Mouse (Mus musculus) MEL (cell line): ENCODE data around the gene Gm20843. TPM values are rescaled to one million over a fixed set of nuclear protein-coding genes. Genes with fewer than 3 reads are reported as not detected.
"Not testable (repeated sequence)": the region's sequence is repeated elsewhere in the genome, so short reads cannot be mapped to it uniquely, and the experiment has no call there.

ENCODE experiments used
- DNase-seq: peaks from one replicate; pipeline ENCODE4 v3.0.0; 2011; ENCODE audit warnings: low read depth, low spot score
- H3K27ac ChIP-seq: 2 replicates; pipeline ENCODE4 v1.5.1; 2012; ENCODE audit warnings: low read depth, mild to moderate bottlenecking, control low read depth, low read length, moderate library complexity; ENCODE audit not compliant: control insufficient read depth
- H3K27me3 ChIP-seq, 2 experiments: fragments of 150-350 bp in 1 of 2; sonication (generic) in 1 of 2; 2 replicates each; pipeline ENCODE4 v1.6.1; 2012; ENCODE audit warnings: low read length in 2 of 2, mild to moderate bottlenecking in 2 of 2, improper control_type of control experiment in 1 of 2, moderate library complexity in 1 of 2; ENCODE audit not compliant: insufficient read depth in 2 of 2, control insufficient read depth in 1 of 2
- H3K36me3 ChIP-seq, 2 experiments: 2 replicates each; pipeline ENCODE4 v1.6.1; 2012 to 2014; ENCODE audit warnings: low read length in 2 of 2, improper control_type of control experiment in 1 of 2, inconsistent platforms in 1 of 2, mild to moderate bottlenecking in 1 of 2; ENCODE audit not compliant: insufficient read depth in 2 of 2, control insufficient read depth in 1 of 2
- H3K4me1 ChIP-seq, 2 experiments: fragments of 150-350 bp in 1 of 2; sonication (generic) in 1 of 2; 2 replicates each; pipeline ENCODE4 v1.6.1; 2012; ENCODE audit warnings: low read length in 2 of 2, improper control_type of control experiment in 1 of 2, mild to moderate bottlenecking in 1 of 2; ENCODE audit not compliant: insufficient read depth in 2 of 2, control insufficient read depth in 1 of 2
- H3K4me3 ChIP-seq, 2 experiments: fragments of 150-350 bp in 1 of 2; sonication (generic) in 1 of 2; 2 replicates each; pipeline ENCODE4 v1.5.1; 2012; ENCODE audit warnings: low read depth in 2 of 2, low read length in 2 of 2, mild to moderate bottlenecking in 2 of 2, moderate library complexity in 2 of 2, control low read depth in 1 of 2, improper control_type of control experiment in 1 of 2; ENCODE audit not compliant: control insufficient read depth in 1 of 2, insufficient read depth in 1 of 2
- H3K79me2 ChIP-seq: 2 replicates; pipeline ENCODE4 v1.6.1; 2012; ENCODE audit warnings: mild to moderate bottlenecking, low read length, moderate library complexity; ENCODE audit not compliant: control insufficient read depth, poor library complexity, insufficient read depth
- H3K9ac ChIP-seq: 2 replicates; pipeline ENCODE4 v1.6.1; 2012; ENCODE audit warnings: low read depth, mild to moderate bottlenecking, control low read depth, low read length, moderate library complexity; ENCODE audit not compliant: control insufficient read depth, poor library complexity, severe bottlenecking
- H3K9me3 ChIP-seq: fragments of 150-350 bp; sonication (generic); replicated peaks from 2 replicates; pipeline ENCODE4 v1.6.1; 2012; ENCODE audit warnings: mild to moderate bottlenecking, low read length, improper control_type of control experiment, moderate library complexity; ENCODE audit not compliant: insufficient read depth
- polyA plus RNA-seq, 2 experiments: library from polyadenylated mRNA; stranded (reverse) in 1 of 2; unstranded in 1 of 2; fragments of >175 nt in 1 of 2; fragments of >200 nt in 1 of 2; gene quantifications; 2 replicates each; pipeline versions ENCODE4 v1.2.1 to v1.2.4; 2012; ENCODE audit warnings: low replicate concordance in 2 of 2, low read depth in 1 of 2; ENCODE audit not compliant: insufficient read length in 2 of 2, insufficient read depth in 1 of 2, missing spikeins in 1 of 2
- total RNA-seq: library from RNA; depleted of rRNA; stranded (reverse); fragments of 300-350 nt; gene quantifications from 2 replicates; pipeline ENCODE4 v1.2.3, GENCODE M21; 2012; rRNA removed

Gm20843 gene
- not detected in 2 replicates for total RNA-seq
- not detected for polyA plus RNA-seq

DNA sequence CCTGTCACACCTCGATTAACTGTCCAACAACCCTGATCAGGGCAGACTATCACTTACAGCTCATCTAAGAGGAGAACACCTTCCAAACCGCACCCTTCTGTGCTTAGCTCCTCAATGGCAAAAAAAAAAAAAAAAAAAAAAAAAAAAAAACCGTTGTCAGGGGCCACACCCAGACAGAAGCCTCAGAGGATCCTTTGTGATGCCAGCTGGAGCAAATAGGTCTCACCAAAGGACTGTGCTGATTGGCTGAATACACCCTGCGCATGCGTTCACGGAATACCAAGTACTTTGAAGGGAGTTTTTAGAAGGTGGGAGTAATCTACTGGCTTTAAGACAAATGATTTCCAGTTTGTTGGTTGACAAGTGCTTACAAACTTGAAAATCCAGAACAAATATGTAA, at the start of gene Gm20843:
Gene Gm20843 (minus strand): TSS at position 101 of the 400 bp plus-strand sequence.
- H3K36me3 ChIP-seq, H3K9ac ChIP-seq, H3K27ac ChIP-seq, H3K9me3 ChIP-seq, H3K4me3 ChIP-seq, H3K27me3 ChIP-seq, DNase-seq, H3K4me1 ChIP-seq, H3K79me2 ChIP-seq: not testable (repeated sequence)
